Mouse (Mus musculus) kidney, adult 2 months (tissue): ENCODE results near the gene Vangl2.

Experiments used
- CTCF ChIP-seq: fragments of 200-500 bp; conservative IDR thresholded peaks from 2 replicates; pipeline ENCODE4 v1.5.1; 2011; ENCODE audit warnings: low read depth, mild to moderate bottlenecking, control low read depth, low read length, moderate library complexity, mixed read lengths; ENCODE audit not compliant: insufficient read depth, insufficient read length
- POLR2A ChIP-seq: fragments of 200-500 bp; IDR thresholded peaks from one replicate; pipeline ENCODE4 v1.6.1; 2011; ENCODE audit warnings: low read depth, low read length, control low read depth

- TF ChIP-seq CTCF = no peak
- no peak for TF ChIP-seq POLR2A
These were observed 3.9 kb downstream of the Vangl2 start for GRCm38 (mm10) chr1:172024140-172024895.
